Mouse (Mus musculus) cerebellum, adult 8-10 months (tissue): Measurements from ENCODE around the gene Cyp26a1.

Experiments used
- DNase-seq: peaks from one replicate; pipeline ENCODE4 v3.0.0; 2022

Gene Cyp26a1

DNA sequence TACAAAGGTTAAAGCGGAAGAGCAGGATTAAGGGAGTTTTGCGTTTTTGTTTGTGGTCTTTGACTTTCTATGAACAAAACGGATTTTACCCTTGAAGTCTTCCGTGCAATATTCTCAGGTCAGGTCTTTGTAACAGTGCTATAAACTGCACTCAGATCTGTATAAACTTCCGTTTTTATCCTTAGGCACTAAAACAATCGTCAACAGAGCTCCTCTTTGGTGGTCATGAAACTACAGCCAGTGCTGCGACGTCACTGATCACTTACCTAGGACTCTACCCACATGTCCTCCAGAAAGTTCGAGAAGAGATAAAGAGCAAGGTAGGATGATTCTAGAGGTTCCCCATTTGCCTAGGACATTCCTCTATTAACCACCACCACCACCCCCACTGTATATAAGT is 2.1 kb downstream of the Cyp26a1 start:
- DNase-seq = no peak

DNA sequence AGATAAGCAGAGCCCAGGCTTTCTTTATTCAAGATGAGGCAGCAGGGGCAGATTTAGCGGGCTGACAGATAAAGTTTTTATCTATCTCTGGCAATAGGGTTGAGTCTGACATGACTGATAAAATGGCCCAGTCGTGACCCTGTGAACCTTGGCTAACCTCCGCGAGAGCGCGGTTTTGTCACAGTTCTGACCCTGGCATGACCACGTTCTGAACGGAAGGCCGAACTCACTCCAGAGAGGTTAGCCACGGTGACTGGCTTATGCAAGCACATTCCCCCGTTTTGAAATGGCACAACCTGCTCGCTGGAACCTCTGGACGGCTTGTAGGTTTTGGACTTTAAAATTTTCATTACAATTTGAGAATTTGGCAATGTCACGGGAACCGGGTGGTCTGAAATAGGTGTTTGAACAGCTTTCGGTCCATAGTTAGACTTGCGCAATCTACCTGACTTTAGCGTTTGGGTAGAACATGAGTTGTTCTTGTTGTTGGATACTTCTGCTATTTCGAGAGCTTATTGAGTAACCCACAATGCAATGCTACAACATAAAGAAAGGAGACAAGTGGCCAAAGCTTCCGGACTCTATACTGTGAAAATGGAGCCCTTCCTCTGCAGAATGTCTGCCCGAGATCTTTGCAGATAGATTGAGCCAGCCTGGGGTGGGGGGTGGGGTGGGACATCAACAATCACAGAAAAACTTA is 4.9 kb downstream of the Cyp26a1 start:
- DNase-seq = no peak

DNA sequence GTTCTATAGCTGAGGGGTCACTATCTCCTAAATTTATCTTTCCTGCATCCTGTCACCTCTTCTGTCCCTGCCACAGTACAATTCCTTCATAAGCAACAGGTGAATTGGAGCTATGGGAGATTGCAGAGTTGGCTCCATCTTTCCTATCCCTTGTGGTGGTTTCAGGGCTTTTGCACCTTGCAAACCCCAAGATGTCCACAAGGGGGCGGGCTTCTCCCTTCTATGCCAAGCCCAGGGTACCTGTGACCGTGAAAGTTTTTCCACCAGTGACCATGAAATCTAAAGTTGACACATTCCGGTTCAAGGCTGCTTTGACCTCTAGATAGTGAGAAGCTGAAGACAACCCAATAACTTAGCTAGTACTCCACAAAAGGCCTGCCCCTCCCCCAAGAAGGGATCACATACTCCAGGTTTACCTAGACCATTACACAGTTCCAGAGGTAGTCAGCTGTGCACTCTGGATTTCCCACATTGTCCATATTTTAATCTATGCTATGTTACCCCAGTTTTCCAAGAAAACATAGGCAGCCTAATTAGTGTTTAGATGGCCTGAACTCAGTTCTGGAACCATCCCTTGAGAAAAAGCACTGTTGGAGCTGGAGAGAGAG is 6.4 kb downstream of the Cyp26a1 start:
- peak; percentile 29 for DNase-seq

DNA sequence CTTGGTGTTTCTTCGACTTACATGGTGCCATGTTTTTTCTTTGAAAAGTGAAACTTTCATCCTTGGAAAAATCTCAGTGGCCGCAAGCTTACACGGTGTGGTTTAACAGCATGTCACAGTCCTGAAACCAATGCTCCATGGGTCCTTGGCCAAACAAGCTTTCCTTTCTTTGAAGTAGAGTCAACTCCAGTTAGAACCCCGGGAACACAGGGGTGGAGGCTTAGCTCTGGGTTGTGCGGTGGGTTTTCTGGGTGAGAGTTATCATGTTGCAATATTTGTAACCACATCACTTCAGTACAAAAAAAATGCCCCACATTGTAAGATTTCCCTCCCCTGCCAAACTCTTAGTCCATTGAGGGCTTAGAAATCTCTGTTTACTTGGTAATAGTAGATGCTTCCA is 8.1 kb downstream of the Cyp26a1 start:
- DNase-seq = no peak

DNA sequence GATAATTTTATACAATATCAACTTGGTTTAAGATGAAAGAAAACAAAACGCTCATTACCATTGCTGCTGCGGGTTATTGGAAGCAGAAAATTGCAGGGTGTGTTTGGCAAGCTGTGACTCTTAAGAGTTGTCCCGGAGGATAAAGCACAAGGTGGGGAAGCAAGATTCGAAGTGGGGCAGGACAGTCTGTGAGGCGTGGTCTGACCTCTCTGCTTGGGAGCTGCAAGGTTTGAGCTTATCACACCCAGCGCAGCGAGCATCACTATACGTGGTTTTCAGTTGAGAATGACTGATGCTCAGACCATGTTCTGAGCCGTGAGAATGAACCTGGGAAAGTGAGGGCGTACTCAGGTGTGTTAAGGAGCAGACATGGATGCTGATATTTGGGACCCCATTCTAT is 17.1 kb downstream of the Cyp26a1 start:
- no peak for DNase-seq

DNA sequence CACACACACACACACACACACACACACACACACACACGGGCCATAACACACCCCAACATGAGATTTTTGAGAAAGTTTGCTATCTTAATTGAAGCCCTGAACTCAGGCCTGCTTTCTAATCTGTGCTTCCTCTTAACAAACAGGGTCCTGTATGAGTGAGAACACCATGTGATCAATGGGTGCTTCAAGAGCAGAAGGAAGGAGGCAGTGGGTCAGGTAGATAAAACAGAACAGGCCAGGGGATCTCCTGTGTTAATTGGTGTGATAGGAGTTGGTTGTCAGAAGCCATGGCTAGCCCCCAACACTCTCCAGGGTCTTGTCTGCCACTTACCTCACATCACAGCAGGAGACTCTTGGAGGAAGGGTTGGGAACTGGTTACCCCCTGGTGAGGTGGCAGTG is 18.4 kb downstream of the Cyp26a1 start:
- no peak for DNase-seq

DNA sequence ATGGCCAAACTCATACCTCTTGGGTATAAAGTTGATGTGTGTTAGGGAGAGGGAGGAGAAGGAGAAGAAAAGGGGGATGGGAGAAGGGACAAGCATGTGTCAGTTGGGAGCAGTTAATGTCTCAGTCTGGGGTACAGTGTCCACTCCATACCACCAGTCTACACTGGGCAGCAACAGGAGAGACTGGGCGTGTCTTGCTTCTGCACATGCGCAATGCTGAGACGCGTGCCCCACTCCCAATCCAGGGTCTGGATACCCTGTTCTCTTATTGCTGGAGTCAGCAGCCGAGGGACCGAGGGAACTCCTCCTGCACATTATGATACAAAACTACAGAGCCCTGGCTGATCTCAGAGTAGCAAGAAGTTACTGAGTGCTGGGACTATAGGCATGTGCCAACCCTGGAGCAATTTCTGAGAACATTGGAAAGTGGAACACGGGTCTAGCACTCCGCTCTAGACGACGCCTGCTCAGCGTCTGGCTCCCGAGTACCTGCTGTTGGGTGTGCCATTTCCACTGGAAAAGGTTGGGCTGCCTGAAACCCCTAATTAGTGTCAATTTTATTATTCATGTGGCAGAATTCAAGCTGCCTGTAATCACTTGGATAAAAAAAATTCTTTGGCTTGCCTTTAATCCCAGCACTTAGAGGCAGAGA is 19.1 kb downstream of the Cyp26a1 start:
- no peak for DNase-seq

DNA sequence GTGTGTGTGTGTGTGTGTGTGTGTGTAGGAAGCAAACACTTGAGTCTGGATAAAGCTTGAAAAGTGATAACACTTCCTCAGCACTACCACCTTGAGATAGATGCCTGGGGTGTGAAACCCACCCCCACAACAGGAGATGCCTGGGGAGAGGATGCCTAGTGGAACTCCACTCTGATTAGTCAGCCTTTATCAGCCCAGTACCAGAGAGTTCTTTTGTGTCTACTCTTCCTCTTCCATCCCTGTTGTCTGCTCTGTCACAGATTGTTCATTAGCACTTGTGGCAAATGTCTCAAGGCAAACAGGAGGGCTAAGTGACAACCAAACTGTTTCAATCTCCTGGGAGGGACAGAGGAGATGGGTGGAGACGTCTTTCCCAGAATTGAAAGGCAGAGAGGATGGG is 21.6 kb downstream of the Cyp26a1 start:
- DNase-seq = no peak

DNA sequence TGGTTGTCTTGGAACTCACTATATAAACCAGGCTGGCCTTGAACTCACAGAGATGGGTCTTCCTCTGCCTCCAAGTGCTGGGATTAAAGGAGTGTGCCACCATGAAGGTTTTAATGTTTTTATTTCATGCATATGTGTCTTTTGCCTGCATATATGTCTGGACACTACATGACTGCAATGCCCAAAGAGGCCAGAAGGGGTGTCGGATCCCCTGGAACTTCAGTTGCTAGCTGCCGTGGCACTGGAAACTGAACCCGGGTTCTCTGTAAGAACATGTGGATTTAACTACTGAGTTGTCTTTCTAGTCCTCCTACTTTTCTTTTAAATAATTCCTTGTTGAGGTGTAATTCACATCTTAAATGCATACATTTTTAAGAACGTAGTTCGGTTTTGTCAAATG is 27.0 kb downstream of the Cyp26a1 start:
- no peak for DNase-seq

DNA sequence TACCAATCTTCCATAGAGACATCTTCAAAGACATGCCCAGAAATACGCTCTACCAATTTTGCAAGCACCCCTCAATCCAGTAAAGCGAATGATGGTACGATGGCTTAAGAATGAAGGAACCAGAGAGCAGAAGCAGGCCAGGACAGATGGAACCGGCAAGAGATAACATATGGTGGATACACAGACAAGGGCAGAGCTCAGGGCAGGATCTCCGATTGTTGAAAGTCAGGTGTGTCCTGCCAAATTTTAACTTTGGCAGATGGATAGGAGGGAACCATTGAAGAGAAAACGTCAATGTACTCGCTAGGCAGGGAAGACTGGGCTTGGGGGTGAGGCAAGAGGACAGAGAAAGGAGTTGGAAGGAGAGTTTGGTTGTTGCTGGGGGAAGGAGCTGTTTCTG is 29.0 kb downstream of the Cyp26a1 start:
- DNase-seq = no peak

DNA sequence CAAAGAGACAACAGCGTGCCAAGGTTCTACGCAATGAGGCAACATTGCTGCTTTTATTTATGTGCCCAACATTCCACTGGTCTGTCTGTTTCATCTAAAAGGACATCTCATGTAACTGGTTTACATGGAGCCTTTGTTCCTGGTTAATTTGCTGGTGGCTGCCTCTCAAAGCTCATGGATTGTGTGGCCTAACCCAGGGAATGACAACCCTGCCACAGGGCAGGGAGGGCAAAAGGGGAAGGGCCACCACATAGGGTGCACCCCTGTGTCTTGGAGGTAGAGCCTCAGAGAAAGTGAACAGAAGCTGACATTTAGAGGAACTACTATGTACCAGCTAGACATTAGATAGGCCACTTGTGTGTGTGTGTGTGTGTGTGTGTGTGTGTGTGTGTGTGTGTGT is 29.8 kb downstream of the Cyp26a1 start:
- no peak for DNase-seq

DNA sequence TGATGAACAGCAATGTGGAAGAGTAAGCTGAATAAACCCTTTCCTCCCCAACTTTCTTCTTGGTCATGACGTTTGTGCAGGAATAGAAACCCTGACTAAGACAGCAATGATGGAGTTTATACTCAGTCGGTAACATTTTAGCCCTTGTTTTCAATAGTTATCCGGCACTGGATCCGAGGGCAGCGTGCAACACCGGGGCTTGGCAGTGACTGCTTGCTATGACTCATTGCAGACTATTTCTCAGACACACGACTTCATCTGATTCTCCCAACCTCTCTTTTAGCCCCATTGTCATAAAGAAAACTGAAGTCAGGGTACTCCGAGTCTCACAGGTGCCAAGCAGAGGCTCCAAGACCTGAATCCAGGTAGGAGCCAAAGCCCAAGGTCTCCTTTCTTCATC is 37.8 kb downstream of the Cyp26a1 start:
- no peak for DNase-seq

DNA sequence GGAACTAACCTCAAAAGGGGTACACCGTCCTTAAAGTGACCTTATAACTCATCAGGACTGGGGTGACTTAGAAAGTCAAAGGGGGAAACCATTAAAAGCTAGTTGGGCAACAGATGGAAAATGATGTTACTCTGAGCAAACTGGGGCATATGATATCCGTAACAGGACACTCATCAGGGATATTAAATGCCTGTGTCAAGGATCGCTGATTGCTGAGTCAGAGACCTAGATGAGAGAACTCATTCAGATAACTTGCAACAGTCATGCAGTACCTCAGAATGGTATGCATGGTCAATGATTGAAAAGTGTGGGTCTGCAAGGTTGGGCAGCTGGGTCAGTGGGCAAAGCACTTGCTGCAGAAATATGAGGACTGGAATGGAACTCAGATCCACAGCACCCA is 41.0 kb downstream of the Cyp26a1 start:
- DNase-seq = no peak

DNA sequence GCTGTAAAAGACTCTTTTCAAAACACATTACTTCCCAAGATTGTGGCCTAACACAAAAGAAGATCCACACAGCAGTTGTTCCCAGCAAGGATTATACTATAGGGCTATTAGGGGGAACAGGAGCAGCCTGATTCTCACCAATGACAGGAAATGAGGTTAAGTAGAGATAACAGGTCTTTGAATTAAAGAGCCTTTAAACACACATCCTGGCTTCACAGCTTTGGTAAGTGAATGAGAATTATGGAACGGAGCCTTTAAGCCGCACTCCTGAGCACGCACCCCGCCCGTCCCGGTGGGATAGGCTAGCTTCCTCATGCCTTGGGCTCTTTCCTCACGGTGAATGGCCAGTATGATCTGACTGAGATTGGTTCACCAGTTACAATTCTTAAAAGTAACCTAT is 42.4 kb downstream of the Cyp26a1 start:
- DNase-seq = no peak
